Mouse (Mus musculus) thymus, postnatal 10 days (tissue): ENCODE data around the gene Fgfr2.

Experiments
- DNase-seq, 2 experiments: peaks; one replicate each; pipeline ENCODE4 v3.0.0; 2021; ENCODE audit warnings: low spot score in 2 of 2

The Fgfr2 gene

GRCm38 (mm10) chr7:131553771-131554175 lies 1569.4 kb downstream of the Fgfr2 start:
- no peak for DNase-seq

DNA sequence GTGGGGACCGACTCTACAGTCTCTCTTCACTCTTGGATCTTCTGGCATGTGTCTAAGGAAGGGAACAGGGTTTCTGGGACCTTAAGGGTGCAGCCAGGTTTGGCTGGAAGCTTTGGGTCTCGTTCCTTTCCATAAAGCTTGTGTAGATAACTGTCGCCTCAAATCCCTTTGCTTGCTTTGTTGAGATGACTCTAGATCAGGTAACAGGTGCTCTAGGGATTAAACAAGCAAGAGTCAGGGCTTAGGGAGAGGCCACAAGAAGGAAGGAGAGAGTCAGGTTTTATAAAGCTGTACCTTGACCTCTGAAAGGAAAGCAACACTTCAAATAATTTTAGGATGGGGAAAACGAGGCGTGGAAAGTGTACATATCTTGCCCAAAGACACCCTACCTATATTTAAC lies 1570.4 kb downstream of the Fgfr2 start:
- no peak for DNase-seq

- no peak for DNase-seq
These were observed 1571.0 kb downstream of the Fgfr2 start for GRCm38 (mm10) chr7:131551931-131552741.

DNA sequence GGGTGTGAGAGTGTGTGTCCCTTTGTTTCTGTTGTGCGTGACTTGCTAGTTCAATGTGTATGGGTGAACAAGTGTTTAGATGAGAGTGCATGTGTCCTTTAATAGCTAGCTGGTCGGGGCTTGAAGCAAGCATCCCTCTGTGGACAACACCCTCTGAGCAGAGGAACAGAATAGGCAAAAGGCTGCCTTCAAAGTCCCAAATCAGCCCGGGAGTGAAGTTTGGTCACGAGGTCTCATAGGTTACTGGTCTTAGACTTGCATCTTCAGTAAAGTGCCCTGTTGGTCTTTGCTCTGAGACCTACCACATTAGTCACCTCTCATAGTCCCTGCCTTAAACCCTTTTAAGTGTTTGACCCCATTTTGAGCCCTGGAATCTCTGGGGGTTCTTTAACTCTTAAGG lies 1571.7 kb downstream of the Fgfr2 start:
- no peak for DNase-seq

- DNase-seq: no peak
These were observed 1574.7 kb downstream of the Fgfr2 start, which contains the start of gene Hmx2 for GRCm38 (mm10) chr7:131548473-131548872. Gene Hmx2, plus strand, starts transcription at chr7:131548773.

DNA sequence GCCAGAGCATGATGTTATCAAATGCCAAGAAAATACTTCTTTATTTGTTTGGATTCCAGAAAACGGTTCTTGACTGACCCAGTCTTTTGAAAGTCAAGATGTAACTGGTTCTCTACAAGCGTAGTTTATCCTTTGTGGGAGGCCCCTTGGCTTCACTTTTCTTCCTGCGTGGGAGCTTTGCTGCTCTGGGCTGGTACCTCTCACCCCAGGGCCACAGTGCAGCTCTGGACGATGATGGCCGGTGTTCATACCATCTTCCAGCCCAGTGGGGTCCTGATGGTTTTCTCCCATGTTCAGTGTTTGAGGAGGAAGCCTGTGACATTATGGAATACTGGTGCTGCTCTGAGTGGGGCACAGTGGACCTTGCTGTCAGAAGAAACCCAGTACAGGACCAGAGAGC lies 1575.7 kb downstream of the Fgfr2 start:
- DNase-seq: no peak

GRCm38 (mm10) chr7:131546423-131546822 lies 1576.7 kb downstream of the Fgfr2 start:
- no peak for DNase-seq

DNA sequence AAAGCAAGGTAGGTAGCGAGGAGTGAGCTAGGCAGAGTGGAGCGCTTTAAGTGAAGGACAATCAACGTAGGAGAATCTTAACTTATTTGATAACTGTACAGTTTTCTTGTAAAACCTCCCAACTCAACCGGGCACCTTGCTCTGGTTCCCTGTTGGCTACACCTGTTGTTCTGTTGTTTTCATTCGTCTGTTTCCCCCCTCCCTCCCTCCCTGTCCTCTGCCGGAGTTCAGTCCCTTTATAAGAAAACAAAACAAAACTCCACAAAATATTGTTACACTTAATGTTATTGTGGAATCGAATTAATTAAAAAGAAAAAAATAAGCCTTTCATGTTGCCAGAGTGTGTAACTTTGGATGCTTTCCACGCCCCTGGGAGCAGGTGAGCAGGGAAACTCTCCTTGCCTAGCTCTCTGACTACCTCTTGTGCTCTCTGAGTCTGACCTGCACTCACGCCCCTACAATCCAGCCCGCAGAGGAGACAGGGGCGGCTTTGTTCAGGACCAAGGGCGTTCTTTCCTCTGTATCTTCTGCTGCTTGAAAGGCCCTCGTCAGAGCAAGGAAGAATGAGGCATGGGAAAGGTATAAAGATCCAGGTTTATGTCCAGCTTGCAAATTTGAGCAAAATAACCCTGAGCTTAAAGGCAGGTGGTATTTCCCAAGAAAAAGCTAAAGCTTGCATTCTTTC lies 1577.3 kb downstream of the Fgfr2 start:
- DNase-seq: no peak

DNA sequence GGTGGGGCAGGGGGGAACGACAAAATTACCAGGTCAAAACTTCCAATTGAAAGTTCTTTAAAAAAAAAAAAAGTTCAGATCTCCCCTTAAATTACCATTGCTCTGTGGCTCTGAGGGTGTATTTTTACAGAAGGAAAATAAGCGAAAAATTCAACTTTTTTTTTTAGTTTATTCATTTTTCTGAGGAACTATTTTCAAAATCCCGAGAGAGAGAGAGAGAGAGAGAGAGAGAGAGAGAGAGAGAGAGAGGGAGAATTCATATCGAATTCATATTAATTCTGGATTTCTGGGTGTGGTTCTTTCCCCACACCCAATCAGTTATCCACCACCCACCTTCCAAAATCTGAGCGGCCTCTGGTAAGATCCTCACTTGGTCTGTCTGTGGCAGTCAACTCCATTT lies 1578.3 kb downstream of the Fgfr2 start:
- no peak for DNase-seq

GRCm38 (mm10) chr7:131543623-131544481 lies 1579.3 kb downstream of the Fgfr2 start:
- no peak for DNase-seq

- no peak for DNase-seq
These were observed 1580.1 kb downstream of the Fgfr2 start for GRCm38 (mm10) chr7:131542872-131543622.

GRCm38 (mm10) chr7:131542115-131542871 lies 1580.9 kb downstream of the Fgfr2 start, which contains the start of gene Hmx3:
Gene Hmx3, plus strand, starts transcription at chr7:131542867.
- no peak for DNase-seq

DNA sequence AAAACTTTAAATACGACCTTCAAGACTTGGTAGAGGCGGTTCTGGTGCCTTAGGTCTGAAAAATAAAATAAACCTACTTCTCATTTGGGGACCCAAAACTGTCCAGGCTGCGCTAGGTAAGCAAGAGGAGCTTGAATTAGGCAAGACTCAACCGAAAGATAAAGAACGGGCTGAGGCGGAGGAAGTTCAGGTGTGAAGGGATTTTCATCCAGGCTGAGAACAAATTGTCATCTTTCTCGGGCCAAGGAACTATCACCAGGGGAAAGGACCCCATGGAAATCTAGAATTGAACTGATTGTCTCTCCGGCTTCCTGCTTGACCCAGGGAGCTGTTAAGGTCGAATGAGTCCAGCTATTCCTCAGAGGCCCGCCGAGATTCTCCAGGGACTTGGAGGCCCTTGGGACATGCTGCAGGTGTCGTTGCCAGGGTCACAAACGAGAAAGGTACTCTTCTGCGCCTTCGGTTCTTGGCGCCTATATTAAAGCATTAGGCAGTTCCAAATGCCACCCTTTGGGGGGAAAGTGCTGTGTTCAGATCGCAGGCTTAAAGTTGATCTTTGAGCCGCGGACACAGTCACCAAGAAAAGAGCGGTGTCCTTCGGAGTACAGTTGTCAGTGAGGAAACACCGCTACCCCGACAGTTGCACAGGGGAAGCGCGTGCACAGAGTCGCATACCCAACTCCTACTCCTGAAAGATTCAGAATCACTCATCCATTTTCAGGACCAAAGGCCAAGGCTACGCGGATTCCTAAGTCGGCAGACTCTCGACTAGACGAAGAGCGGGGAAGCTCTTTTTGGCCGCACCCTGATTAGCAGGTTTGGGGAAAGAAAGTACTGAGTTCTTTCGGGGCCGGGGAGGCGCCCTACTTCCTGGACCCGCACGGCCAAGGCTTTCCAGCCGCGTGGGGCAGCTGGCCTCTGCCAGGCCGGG lies 1581.7 kb downstream of the Fgfr2 start:
- DNase-seq: no peak

GRCm38 (mm10) chr7:131539979-131540378 lies 1583.2 kb downstream of the Fgfr2 start:
- peak; percentile 49 to 80 for DNase-seq

- DNase-seq: no peak
These were observed 1619.4 kb downstream of the Fgfr2 start for GRCm38 (mm10) chr7:131503739-131504138.

DNA sequence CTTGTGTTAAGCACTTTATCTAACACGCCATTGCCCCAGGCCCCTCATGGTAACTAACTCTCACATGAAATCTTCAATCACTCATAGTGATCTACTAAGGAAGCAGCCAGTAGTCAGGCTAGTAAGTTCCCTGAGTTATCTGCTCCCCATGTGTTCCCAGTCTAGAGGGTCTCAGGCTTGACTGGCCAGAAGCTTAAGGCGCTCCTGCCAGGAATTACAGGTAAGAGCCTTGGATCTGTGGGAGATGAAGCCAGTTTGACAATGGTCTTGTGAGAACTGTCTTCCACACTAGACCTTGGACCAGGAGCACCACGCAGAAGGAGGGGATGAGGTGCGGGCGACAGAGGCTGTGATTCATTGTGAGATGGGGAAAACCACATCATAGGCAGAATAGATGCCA lies 1644.7 kb downstream of the Fgfr2 start:
- DNase-seq: no peak

DNA sequence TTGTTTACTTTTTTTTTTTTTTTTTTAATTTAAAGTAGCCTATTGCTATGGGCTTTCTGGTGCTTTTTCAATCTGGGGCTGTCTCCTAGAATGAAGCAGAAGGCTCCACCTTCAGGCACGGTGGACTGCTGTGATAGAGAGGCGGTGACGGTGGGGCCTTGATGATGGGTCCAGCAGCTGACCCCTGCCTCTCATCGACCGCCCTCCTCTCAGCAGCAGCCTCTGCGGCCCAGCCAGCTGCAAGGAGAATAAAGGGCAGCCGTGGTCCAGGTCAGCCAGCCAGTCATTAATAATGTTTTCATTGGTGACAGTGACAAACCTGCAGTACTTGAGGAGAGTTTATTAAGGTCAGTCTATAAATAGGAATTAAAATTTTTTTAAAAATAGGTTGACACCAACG lies 1646.0 kb downstream of the Fgfr2 start:
- no peak for DNase-seq

GRCm38 (mm10) chr7:131471551-131471950 lies 1651.6 kb downstream of the Fgfr2 start:
- no peak for DNase-seq

- peak in 1 of 2 experiments; percentile 10 for DNase-seq
These were observed 1653.6 kb downstream of the Fgfr2 start for GRCm38 (mm10) chr7:131469506-131469905.
